Mouse (Mus musculus): ENCODE results near the gene Il12rb1.
A peak's percentile ranks its signal among the peaks of the same experiment; 100 is the strongest.

Il12rb1 gene

DNA sequence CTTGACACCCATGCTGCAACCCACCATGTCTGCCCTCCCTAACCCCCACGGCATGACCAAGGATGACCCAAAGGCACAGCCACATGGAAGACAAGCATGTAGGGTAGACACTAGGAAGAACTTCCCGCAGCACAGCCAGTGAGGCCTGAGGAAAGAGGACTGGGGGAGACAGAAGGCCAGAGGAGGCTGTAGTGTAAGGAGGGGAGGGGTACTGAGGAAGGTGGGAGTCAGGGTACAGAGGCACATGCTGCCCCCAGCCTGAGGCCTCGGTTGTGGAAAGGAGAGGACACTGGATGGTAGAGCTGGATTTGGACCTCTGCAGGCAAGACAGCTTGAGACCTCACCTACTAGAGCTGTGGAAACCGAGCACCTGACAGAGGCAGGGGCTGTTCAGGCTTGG is 42.7 kb downstream of the Il12rb1 start:
- DNase-seq (ENCODE audit: low read depth): no peak

DNA sequence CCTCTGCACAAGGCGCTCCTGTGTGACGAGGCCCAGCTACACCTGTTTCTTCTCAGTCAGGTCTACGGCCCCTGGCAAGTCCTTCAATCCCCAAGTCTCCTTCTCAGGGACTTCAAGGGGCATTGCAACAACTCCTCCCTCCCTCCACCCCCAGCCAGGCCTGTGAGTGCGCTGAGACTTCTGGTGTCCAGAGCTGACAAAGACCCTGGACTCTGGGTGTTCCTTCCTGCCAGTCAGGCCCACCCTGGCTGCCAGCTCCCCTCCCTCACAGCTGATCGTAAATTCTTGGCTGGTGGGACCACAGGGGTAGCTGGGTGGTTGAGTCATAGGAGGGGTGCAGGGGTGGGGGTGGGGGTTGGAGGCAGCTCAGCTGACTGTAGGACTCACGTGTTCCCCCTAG is 43.6 kb downstream of the Il12rb1 start:
- no peak for DNase-seq (ENCODE audit: low read depth)

DNA sequence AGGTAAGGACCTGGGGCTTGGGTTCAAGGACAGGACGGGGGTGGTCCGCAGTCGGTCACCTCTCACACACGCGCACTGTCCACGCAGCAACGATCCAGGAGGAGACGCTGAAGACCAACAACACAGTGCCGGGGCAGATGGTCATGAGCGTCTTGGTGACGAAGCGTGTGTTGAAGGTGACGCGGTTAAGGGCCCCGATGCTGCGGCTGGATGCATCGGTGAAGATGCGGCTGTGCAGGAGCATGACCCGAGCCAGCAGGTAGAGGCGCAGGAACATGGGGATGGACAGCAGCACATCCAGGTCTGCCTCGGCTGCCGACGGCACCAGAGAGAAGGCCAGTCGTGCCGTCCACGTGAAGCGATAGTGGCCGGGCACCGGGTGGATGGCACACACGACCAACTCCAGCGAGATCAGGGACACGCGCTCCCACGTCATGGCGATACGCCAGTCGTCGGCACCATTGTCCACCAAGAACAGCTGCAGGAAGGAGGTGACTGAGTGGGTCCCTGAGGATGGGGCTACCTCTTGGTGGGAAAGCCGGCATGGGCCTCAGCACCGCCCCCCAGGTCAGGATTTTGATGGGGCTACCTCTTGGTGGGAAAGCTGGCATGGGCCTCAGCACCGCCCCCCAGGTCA is 44.5 kb downstream of the Il12rb1 start:
- DNase-seq (ENCODE audit: low read depth): no peak

DNA sequence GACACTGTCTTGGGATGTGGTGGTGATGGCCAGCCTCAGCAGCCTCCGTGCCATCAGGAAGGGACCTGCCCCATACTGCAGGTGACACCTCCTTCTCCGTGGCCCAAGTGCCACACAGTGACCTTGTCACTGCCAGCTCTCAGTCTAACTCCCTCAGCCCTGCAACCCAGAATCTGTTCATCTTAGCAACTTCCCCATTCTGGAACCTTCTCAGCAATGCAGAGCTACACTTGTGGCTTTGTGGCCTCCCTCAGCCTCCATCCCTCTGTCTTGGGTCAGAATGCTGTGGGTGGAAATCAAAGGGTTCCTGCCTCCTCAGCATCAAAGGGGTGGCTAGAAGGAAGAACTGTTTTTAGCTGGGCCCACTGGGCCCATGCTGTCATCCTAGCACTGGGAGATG is 45.6 kb downstream of the Il12rb1 start:
- no peak for DNase-seq (ENCODE audit: low read depth)

DNA sequence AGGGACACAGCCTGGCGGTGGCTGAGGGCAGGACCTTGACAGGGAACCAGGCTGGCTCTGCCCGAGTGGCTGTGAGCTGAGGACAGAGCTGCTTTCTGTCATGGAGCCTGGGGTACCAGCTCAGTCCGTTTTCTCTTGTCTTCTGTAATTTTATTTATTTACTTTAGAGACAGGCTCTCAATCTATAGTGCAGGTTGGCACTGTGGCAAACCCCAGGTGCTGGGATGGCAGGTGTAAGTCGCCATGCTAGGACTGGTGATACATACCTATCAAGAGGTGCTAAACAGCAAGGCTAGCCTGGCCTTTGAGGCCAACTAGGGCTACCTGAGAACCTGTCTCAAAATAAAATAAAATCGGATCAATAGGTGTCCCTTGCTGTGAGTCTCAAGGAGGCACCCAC is 47.8 kb downstream of the Il12rb1 start:
- DNase-seq (ENCODE audit: low read depth): no peak

DNA sequence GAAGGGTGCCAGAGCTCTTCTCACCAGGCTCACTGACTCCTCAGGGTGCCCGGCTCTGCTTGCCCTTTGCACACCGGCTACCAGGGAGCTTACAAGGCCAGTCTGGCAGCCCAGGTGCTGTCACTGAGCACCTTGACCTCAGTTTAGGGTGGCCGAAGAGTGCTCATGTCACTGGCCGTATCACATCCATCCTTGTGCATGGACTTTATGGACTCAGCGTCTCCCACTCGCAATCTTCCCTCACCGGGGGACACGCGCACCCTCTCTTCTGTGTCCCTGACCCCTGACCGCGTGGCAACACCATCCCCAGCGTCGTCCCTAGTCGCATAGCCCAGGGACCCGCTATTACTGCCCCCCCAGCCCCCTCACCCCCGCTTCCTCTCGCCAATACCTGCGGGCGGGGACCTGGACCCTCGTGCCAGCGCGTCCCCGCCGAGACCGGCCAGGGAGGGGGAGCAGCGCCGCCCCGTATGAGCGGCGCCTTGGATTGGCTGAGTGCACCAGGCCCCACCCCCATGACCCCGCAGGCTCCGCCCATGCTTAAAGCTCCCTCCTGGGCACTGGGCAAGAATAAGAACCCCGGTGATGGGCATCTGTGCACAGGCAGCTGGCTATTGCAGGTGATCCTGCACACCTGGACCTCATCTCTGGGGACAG is 48.4 kb downstream of the Il12rb1 start:
- no peak for DNase-seq (ENCODE audit: low read depth)

DNA sequence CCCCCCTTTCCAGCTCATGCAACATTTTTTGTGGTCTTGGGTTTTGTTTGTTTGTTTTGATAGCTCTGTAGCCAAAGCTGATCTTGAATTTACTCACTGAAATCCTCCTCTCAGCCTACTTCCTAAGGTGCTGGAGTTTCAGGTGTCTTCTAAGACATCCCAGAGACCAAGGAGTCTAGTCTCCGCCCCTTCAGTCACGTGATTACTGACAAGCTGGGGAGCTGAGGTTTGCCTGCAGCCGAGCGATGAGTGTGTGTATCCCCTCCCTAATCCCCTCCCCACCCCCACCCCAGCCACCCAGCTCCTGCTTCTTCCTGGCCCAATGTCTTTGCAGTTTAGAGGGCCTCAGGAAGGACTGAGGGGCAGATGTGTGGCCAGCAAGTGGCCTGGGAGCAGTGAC is 49.3 kb downstream of the Il12rb1 start:
- DNase-seq (ENCODE audit: low read depth): no peak

DNA sequence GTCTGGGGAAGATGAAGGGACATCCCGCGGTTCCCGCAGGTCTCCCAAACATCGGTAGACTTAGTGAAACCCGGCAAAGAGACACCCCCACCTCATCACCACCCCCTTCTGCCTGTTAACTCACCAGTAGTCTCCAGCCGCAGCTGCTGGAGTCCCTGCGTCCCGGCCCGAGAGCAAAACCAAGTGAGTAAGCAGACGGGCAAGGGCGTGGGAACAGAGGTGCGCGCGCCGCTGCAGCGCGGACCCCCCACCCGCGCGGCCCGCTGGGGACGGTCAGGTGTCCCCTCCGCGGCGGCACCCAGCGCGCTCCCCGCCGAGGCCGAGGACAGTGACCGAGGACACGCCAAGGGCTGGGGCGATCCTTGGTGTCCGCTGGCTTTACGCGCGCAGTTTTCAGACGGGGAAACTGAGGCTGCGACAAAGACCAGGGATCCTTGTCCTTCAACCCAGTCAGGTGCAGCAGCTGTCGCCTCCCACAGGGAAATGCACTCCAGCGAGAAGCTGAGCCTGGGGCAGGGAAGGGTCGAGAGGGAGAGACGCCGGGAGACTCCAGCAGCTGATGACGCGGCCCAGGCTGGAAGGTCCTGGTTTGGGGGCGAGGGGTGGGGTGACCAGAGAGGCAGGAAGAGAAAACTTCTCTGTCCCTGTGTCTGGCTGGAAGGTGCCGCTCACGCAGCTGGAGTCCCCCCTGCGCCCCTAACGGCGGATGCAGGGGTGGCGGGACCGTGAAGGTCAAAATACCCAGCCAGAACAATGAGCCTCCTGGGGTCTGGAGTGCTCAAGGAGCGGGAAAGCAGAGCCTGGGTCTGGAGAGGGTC is 54.8 kb downstream of the Il12rb1 start, which contains the start of gene Kcnn1:
Gene Kcnn1, minus strand, starts transcription at position 435 of the 818 bp plus-strand sequence.
- no peak for DNase-seq (ENCODE audit: low read depth)

DNA sequence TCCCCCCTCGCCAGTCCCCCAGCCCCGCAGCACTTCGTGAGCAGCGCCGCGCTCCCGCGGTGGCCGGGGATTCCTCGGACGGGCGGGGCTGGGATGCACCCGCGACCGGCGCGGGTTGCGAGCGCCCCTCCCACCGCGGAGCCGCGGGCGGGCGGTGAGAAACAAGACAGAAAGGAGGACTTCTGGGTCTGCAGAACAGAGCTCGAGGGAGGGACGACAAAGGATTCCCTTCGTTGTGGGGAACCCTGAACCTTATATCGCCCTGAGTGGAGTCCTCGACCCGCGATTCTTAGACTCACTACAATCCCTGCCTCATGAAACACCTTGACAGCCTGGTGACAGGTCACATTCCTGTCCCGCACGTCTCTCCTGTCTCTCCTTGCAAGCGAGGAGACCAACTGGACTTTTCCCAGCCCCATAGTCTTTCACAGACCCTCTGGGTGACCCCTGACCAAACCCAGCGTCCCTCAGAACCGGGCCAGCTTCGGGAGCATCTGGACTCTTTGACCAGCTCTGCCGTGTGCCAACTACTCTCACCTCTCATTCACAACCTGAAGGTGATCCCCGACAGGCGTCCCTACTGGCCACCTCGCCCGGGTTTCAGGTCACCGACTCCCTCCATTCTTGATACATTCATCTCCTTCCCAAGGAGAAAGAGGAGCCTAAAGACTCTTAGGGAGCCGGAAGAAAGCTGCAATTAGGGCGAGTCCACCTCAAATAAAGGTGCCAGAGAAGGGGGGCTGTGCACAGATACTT is 55.9 kb downstream of the Il12rb1 start:
- no peak for DNase-seq (ENCODE audit: low read depth)

DNA sequence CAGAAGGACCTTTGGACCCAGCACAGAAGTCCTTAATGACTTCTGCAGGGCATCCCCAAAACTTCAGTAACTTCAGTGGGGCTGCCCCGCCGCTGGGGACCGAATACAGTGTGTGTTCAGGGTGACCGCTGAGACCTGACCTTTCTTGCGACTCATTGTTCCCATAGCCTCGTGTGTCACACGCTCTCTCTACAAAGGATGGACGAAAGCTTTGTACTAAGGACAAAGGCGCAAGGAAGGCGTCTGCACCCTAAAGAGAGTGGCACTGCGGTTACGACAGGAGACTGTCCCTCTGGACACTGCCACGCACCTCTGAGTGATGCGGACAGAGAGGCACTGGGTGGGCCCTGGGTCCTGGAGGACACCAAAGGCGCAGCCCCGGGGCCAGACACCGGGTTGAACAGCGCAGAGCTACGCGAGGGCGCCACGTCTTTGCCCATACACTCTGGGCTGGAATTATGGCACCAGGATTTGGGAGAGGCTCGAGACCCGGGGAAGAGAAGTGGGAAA is 56.5 kb downstream of the Il12rb1 start:
- DNase-seq (ENCODE audit: low read depth): no peak

DNA sequence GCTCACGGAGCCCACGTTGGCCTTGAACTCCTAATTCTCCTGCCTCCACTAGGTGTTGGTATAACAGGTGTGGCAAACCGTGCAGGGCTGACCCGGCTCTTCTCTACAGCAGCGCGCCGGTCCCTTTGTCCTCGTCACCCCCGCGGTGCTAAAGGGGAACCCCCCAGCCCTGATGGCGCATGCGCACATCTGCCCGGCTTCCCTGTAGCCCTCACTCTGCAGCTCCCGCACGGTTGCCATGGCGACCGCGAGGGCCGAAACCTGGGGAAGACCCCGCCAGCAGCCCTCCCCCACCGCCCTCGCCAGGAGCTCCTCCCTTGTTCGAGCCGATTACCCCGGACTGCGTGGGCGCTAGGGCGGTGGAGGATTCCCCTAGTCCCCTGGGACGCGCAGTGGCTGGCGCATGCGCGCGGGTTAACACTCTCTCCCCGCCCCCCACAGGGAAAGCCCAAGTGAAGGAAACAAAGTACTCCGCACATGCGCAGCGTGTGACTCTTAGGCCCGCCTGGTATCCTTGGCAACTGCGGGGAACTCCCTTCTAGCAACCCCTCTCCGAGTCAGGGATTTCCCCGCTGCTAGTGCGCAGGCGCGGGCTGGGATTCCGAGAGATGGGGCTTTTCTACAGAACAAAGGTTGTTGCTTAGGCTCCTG is 57.2 kb downstream of the Il12rb1 start:
- peak; percentile 99 for DNase-seq (ENCODE audit: low read depth)

DNA sequence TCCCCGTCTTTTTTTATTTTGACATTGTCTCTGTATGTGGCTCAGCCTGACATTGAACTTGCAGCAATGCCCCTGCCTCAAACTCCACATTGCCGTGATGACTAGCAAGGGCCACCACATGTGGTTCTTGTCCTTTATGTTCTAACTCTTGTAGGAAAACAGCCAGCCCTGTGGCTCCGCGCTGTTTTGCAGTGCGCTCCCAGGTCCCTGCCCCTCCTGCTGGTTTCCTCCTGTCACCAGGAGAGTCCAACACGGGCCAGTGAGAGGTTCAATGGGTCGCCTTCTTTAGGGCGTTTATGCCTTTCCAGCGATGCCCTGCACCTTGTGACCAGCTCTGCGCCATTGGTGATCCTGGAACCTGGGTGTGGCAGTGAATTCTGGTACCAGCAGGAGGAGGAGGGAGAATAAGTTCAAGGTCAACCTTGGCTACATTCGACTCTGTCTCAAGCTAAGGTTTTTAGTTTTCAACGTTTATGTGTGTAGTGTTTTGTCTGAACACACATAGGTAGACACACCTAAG is 57.8 kb downstream of the Il12rb1 start:
- DNase-seq (ENCODE audit: low read depth): no peak

DNA sequence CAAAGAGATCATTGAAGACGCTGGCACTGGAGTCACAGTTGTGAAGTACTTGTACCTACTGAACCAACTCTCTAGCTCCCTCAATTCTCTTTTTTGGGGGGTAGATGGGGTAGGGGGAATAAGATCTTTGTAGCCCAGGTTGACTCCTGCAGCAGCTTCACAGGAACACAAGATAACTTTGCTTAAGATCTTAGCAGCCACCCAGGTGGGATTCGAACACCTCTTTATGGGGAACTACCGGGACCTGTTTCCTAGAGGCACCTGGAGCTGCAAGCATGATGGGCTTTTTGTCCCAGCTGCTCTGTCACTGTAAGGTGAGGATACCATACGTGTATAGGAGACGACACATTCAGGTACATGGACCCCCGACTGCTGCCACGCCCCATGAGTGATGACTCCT is 58.3 kb downstream of the Il12rb1 start:
- no peak for DNase-seq (ENCODE audit: low read depth)

DNA sequence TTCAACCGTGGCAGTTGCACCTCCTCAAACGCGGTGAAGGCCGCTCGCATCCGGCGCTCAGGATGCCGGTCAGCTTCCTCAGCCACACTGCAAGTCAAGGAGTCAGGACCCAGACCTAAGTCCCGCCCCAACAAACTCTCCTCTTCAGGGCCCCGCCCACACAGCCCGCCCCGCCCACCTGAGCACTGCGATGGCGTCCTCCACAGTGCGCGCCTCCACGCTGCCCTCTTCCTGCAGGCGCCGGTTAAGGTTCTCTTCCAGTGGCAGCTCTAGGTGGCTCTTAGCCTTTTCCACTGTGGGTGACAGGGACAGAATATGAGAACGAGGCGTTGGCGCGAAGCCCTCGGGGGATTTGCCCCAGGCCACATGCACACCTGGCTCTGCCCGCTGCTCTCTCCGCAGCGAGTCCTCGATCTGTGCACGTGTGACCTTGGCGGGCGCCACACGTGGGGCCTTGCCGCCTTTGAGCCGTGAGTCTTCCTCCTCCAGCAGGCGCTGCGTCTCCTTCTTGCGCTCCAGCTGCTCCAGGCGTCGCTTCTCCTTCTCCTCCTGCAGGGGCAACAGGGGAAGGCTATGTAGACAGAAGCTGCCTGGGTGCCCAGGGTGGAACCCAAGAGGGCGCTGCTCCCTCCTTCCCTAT is 60.4 kb downstream of the Il12rb1 start:
- peak; percentile 65 for DNase-seq (ENCODE audit: low read depth)

DNA sequence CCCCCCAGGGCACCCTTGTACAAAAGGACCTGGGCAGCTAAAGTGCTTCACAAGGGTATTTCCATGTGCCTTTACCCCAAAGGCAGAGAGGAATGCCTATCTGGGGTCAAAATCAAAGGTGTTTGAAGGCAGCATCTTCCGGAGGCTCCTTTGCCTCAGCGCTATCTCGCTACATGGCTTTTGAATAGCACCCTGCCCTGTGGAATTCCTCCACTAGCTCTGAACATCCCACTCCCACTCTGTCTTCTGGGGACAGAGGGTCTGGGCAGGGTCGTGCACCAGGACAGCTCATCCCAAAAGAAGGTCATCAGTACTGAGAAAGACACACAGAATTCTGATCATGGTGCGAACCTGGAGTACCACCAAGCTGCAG is 60.9 kb downstream of the Il12rb1 start:
- DNase-seq (ENCODE audit: low read depth): no peak

DNA sequence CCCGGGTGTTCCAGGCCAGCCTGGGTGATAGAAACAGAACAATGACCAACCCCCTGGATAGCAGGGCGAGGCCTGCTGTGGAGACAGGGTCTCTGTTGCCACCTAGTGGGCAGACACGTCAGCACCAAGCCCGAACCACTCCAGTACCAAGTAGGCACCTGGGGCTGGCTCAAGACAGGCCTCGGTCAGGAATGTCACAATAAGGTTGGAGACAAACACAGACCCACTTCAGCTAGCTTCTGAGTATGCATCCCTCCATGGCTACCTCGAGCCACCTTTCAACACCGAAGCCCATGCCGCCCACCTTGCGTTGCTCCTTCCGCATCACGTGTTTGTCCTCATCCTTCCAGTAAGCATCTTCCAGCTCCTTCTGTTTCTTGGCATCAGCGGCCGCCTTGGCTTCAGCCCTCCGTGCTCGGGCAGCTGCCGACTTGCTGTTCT is 61.4 kb downstream of the Il12rb1 start:
- DNase-seq (ENCODE audit: low read depth): peak; percentile 73

Measured in c-Kit-positive CD71-negative TER-119-negative erythroid progenitor cells, embryonic 14.5 days (primary cell).